Mouse (Mus musculus) right cerebral cortex, adult 2 months (tissue): Measurements from ENCODE around the gene Cryz.

ENCODE experiments used
- DNase-seq, 2 experiments: peaks; one replicate each; pipeline ENCODE4 v3.0.0; 2021 to 2022; ENCODE audit warnings: low spot score in 2 of 2

Cryz gene

DNA sequence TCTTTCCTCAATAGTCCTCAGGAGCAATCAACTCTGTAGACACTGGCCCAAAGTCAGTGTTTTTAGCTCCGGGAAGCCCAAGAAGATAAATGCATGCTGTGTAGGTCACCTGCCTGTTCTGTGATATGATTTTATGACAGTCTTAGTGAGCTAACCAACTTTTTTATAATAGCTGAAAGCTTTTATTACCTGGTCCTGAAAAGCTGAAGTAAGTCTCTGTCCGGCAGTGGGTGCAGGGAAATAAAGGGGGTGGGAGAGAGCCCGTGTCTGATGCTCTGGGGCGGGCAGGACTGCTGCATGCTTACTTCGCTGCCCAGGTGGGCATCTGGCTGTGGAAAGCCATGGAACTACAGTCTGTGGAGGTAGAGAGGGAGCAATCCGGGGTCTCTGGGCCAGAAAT is 74.1 kb downstream of the Cryz start:
- DNase-seq = no peak

- DNase-seq = no peak
Observed at GRCm38 (mm10) chr3:154671013-154671412, 74.5 kb downstream of the Cryz start.
